Mouse (Mus musculus) right cerebral cortex, adult 18-20 months (tissue): ENCODE data around the gene Kin.

Experiments used
- DNase-seq: peaks from one replicate; pipeline ENCODE4 v3.0.0; 2022; ENCODE audit warnings: mixed read lengths

Kin gene

DNA sequence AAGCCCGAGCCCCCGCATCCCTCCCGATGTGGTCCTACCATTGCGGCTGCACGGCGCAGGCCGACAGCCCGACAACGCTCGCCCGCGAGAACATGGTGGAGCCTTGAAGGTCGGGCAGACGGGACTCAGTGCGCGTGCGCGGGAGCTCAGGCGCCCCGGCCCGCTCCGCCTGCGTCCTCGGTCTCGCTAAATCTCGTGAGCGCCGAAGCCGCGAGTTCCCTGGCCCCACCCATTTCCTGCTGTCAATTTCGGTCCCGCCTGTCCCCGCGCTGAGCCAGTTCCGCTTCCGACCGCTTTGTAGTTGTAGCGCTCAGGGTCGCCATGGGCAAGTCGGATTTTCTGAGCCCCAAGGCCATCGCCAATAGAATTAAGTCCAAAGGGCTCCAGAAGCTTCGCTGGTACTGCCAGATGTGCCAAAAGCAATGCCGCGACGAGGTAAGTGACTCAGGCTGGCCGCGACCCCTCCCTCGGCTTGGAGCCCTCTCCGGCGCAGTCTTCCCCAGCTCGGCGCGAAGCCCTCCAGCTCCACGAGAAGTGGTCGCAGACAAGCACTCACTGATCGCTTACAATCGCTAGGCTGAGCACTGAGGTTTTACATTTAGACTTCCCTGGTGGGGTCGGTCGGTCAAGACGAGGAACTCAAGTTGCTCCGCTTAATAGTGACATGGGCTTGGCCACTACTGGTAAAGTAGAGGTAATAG, at the start of gene Kin, which contains the start of gene Atp5c1:
Gene Kin, plus strand, starts transcription at position 284 of the 701 bp plus-strand sequence.
Gene Atp5c1, minus strand, starts transcription at position 201 of the 701 bp plus-strand sequence.
- DNase-seq = peak; percentile 98

DNA sequence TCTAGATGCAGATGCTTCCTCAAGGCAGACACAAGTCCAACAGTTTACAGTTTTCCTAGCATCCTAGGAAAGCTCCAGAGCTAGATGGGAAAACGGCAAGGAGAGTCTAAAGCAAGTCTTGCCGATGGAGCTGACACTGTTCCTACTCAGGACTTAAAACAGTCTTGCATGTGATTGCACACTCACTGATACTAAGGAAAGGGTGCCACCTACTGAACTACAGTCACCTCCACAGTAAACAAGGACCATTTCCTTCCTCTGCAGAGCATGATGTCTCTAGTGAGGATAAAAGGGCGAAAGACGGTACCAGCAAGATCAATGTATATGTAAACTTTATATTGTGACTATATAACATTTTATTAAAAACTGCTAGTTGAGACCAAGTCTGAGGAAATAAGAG, 46.7 kb upstream of the Kin start:
- no peak for DNase-seq

DNA sequence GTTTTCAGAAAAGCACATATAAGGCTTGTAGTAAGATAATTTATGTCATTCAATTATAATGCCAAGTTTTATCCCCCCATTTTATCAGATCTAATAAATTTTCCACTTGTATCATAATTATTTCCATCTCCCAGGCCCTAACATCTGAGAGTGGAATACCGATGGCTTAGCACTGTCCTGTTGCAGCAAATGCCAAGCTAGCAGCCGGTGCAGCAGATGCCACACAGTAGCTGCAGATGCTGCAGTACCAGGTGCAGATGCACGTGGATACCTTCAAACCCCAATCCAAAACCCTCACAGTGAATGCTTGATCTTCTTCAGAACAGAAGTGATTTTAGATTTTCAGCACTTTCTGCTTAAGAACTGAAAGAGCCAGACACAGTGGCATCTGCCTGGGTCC, 45.4 kb upstream of the Kin start:
- DNase-seq = no peak

DNA sequence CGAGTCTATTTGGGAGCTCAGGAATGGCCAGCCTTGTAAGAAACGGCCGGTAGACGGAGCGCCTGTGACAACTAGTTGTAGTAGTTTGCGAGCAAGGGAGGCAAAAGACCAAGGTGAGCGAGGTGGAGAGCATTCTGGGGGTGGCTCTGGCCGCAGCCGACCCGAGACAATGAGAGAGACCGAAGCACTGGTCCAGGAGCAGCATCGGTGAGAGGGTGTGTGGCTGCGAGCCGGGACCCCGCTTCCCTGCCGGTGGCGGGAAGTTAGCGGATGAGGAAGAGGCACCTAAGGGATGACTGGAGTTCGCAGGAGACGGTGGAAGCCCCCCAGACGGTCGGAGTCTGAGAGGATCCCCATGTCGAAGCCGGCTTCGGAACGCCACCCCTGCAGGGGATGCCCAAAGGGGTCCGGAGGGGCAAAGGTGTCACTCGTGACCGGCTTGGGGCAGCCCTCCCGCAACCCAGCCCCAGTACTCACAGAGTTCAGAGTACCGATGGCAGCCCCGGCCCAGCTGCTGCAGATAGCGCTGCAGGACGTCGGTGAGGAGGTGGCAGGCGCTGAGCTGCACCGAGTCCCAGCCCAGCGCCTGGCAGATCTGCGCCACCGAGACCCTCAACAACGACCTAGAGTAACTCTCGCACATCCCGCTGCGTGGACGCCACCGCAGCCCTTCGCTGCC, 32.5 kb upstream of the Kin start:
- DNase-seq = peak; percentile 15

DNA sequence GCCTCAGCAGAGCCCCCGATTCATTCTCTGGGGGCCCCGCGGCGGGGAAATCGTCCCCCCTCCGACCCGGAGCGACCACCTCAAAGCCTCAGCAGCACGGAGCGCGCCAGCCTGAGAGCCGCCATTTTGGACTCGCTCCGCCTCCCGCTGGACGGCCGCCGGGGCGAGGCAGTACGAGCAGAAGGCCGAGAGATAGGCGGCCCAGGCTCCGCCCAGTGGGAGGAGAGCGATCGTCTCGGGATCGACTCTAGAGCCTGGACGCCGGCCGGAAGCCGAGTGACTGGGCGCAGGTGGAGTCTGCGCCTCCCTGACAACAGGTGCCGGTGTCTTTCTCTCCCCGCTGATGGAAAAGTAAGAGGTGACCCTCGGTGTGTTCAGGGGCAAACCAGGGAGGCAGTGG, 31.9 kb upstream of the Kin start, which contains the start of gene Taf3:
Gene Taf3, minus strand, starts transcription at position 136 of the 400 bp plus-strand sequence.
- DNase-seq = peak; percentile 95

DNA sequence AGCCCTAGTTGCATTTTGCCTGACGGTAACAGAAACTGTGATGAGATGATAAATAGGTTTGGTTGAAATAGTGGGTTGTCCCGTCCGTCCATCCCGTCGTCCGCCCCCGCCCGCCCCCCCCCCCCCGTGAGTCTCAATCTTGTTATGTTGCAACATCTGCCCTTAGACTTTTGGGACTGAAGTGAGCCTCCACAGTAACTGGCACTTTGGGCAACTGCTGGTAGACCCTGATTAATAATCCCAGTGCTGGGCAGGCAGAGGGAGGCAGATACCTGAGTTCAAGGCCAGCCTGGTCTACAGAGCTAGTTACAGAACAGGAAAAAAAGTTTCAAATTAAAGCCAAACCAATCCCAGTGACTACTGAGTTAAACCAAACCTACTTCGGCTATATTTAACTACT, 30.9 kb upstream of the Kin start:
- DNase-seq = no peak

DNA sequence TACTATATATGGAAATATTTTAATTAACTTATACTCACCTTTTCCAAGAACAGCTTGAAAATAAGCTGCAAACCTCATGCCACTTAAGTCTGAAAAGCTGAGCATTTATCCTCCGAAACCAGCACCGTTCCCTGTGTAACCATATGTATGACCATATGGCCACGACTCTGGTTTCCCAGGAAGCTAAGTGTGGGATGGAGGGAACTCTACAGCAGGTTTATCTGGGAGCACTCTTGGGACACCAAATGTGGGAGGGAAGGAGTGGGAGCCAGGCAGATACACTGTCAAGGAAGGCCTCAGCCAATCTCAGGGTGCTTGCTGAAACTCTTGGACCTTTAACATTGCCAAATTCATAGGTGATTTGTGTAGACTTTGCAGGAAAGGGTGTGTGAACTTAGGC, 29.5 kb upstream of the Kin start:
- peak; percentile 83 for DNase-seq

DNA sequence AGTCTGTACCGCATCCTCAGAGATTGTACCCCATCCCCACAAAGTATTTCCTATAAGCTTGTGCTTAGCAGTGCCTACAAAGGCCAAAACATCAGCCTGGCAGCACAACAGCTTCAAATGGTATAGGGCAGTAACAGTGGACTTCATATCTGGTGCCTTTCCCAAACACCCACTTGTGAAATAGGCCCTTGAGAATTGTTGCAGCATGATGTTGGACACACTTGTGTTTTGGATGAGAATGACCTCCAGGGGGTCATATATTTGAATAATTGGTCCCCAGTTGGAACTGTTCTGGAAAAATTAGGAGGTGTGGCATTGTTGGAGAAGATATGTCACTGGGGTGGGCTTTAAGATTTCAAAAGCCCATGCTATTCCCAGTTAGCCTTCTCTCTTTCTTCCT, 28.4 kb upstream of the Kin start:
- DNase-seq = no peak

DNA sequence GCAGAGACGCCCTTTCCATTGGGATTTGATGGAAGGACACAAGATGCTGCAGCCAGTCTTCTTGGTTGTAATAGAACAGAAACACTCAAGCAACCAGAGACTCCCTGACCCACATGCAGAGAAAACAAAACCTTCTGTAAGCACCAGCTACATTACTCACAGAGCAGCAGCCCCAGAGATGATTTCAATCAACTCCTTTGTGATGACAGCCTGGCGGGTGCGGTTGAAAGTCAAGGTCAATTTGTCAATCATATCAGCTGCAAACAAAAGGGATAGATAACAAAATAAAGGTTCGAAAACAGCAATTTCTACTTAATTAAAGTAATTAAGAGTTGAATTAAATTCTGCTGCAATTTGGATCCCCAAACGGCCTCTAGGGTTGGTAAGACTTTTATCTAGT, 21.6 kb upstream of the Kin start:
- DNase-seq = no peak

DNA sequence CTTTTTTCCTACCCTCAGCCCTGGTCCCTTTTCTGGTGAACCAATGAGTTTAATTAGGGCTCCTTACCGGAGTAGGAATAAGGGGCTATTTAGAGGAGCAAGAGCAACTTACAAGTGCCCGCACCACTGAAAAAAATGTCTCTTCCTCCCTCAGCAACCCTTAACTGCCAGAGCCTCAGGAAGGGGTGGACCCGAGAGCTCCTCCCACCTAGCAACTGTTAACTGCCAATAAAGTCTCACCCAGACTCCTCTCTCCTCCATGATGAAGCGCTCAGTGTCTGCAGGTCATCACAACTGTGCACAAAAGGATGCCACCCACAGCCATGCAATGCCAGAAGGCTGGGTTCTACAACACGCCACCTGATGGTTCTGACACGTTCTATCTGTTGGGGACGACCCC, 8.6 kb upstream of the Kin start:
- DNase-seq = no peak

DNA sequence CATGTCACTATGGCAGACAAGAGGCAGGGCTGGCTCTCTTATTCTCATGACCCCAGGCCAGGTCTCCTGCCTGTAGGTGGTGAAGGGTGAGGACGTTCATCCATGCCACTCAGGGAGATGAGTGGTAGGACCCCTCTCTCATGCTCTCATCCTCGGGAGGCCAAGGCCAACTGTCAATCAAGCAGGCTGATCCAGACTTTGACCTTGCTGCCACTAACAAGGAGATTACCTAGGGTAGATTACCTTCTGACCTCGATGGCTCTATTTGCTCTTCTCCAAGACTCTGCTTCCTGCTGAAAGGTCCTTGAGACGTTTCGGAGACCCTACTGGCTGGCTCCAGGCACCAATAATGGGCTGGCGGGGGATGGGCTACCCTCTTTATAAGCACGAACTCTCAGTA, 5.9 kb upstream of the Kin start:
- no peak for DNase-seq

DNA sequence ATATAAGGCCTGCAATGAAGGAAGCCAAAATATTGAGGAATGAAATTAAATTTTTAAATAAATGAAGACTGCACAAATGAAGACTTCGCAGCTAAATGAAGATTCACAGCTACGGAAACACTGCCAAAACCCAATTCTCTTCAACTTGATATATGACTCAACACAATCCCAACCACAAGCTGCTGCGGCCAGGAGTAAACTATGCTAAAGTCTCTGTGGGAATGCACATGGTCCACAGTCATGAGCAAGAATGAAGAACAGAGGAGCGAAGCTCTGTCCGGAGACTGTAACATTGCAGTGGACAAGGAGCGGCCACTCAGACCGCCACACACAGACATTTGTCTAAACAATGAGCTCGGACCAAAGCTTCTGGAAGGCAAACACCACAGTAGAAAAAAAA, 3.7 kb upstream of the Kin start:
- DNase-seq = no peak

DNA sequence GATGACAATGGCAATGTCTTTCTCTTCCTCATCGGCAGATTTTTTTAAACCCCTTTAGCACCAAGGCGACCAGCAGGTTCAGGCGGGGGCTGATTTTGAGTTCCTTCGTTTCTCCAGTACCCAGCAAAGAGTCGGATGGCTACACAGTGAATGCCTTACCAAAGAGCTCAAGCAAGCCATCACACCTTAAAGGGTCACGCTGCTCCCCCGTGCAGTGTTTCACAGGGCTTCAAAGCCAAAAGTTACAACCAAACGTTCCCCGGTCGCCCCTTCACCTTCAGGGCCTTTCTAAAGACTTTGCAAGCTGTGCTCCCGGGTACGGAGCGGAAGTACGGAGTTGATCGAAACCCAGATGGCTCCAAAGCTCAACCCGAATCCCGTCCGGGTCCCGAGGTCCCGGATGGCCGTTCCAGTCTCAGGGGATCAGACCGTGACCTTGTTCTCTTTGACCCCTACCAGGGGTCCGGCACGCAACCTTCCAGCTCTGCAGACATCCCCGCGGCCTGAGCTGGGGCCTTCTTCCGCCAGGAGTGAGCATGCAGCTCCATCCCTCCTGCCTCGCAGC, 566 bp upstream of the Kin start:
- no peak for DNase-seq

DNA sequence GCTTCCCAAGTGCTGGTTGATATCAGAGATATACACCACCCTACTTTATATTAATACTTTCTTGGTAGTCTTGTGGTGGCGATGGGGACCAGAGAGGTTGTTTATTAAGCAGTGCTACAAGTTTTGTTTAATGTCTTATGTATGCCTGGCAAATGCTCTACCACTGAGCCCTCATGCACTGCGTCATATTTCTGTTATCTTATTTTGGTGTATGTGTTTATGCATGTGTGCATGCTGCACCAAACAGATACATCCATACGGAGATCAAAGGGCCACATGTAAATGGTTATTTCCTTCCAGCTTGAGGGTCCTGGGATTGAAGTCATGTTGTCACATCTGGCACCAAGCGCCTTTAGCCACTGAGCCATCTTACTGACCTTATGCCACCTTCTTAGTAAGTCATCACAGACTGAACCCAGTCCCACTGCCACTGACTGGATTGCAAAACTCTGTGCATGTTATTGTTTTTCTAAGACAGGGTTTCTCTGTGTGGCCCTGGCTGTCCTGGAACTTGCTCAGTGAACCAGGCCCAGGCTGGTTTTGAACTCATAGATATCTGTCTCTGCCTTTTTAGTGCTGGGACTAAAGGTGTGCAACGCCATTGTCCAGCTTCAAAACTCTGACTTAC, 1.2 kb downstream of the Kin start:
- no peak for DNase-seq

DNA sequence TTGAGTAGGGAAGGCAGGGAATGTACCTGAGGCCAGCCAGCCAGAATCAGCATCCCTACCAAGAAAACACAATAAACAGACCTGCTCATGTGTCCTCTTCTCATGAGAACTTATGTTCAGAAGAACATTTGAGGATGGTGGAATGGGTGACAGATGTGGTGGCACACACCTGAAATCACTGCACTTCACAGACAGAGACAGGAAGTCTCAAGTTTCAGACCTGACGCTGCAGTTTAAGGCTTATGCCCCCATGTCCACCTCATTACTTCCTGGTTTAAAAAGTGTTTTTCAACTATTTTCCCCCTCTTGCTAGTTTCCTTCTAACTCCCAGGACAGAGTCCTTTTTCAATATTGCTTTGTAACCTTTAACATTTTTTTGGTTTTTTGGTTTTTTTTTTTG, 2.3 kb downstream of the Kin start:
- DNase-seq = no peak

DNA sequence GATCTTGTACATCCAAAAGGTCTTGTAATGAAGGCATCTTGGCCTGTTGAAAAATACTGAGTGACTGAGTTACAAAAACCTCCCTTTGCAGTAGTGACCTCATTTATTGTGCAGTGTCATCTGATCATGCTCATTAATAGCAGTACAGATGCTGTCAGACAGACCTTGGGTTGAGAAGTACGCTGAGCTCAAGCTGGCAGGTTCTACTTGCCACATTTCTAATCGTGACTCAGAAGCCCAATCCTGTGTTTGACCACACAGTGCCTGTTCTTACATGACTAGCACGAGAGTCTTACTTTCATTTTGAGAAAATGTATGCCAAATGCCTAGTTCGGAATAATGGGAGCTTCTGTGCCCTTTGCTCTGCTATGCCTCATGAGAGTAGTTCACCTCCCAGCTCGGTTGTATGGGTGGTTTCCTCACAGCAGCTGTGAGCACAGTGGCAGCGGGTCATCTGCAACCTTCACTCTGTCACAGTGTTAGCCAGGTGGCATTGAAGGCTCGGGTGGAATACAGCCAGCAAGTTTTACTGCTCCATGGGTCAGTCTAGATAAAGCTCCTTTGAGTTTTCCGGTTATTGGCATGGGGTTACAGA, 7.0 kb downstream of the Kin start:
- no peak for DNase-seq

DNA sequence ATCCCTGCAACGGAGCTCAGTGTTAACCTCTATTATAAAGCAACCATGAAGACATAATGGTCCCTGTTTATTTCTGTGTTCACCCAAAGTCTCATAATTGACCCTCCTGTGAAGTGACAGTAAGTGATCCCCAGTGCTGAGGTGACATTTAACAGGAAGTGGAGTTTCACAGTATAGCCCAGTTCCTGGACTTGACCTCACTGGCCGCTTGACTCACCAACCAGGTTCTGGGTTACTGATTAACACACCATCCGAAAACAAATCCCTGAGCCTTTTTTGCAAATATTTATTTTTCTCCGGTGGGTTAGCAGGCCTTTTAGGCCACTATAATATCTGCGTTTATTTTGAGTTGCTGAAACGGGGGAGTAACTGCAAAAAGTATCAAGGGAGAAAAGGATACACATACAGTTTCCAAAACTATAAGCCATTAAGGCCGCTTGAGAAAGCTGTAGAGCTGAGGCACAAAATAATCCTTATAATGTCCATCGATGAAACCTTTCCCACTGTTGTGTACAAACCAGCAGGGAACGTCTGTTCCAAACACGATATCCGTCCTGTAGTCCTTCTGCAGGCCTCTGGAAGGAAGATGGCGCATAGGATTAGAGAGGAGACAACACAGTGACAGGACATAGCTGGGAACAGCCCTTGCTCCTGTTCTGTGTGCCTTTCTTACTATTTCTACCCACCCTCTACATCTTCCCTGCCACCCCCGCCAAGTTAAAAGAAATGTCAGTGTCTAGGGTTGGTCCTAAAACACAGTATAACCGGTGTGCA, 14.1 kb downstream of the Kin start:
- no peak for DNase-seq

DNA sequence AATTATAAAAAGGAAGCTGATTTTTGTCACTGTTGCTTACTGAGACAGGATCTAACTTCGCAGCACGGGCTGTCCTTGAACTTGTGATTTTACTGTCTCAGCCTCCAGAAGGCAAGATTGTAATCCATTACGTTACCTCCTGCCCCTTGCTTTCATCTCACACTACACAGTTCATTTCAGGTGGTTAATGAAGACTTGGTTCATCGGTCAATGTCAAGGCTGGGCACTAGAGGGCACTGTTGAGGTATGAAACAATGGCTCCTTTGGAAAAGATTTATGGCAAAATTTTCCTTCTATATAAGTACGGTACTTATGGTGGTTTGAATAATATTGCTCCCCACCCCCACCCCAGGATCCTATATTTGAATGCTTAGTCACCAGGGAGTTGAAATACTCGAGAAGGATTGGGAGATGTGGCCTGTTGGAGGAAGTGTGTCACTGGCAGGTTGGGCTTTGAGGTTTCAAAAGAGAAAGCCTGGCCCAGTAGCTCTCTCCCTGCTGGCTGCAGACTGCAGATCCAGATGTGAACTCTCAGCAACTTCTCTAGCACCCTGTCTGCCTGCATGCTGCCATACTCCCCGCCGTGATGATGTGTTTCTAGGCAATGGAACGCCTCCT, 18.3 kb downstream of the Kin start:
- DNase-seq = peak; percentile 27

DNA sequence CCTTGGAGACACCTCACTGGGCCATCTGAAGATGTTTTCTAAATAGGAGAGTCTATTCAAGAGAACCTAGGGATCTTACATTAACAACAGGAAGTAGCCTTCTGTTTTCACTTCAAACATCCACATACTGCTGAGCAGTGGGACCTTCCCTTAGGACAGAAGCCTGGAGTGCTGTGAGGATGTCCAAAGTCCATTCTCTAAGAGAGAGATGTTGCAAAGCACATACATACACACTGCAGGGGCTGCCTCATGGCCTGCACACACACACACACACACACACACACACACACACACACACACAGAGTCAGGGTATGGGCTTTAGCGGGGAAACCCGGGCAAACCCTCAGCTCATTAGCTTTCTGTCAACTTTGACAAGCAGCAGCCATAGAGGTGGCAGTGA, 20.1 kb downstream of the Kin start:
- no peak for DNase-seq

DNA sequence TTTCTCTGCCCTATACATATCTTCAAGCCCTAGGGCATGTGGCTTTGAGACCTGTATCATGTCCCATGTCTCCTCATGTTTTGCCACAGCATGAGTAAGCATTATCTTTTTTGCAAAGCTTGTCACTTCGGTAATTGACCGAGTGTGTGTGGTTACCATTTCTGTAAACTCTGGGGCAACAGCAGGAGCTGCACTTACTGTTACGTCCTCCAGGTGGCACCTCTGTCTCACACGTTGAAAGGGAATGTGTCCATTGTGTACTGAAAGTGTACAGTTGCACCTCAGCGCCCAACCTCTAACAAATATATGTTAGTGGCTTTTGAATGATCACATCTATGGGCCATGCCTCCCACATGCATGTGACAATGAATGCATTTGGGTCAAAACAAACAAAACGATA, 20.8 kb downstream of the Kin start:
- DNase-seq = peak; percentile 38

DNA sequence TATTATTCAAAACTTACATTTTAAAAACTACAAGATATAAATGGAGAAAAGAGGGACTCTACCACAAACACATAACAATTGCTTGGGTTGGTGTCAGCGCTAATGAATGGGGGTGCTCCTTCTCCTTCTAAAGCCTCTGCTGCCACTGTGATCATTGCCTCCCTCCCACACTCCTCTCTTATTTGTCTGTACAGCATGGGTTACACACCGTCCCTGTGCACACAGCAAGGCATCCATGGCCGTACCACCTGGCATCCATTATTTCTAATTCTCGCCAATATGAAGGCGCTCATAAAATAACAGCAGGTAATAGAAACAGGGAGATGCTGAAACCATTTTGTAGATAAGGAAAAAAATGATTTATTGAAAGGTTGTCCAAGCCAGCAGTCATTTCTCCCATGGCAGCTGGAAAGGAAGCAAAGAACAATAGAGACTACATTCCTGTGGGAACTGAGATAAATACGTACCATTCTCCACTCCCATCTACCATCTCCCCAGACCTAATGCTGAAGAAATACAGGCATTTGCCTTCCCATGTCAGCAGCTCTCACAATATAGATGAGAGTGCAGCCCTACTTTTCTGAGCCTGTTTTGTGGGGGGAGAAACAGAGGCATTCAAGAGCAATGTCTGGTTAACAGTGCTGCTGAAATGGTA, 28.3 kb downstream of the Kin start:
- no peak for DNase-seq

DNA sequence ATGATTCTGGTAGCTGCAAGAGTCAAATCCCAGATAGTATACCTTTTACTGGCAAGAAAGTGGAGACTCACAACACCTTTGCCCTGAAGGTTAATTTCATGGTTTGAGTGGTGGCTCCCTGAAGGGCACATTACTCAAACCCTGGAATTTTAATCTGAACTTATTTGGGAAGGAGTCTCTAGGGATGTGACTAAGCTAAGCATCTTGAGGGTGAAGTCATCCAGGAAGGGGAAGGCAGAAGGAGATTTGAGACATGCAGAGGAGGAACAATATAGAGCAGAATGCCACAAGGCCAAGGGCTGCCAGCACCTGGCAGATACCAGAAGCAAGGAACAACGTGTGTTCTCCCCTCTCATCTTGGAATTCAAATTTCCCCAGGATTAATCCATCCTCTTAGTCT, 38.4 kb downstream of the Kin start:
- no peak for DNase-seq
